Mouse (Mus musculus) embryonic facial prominence, embryonic 12.5 days (tissue): ENCODE data around the gene Bace2. TPM values are rescaled to one million over a fixed set of nuclear protein-coding genes. Genes with fewer than 3 reads are reported as not detected.

Source experiments
- ATAC-seq: fragments of 200-750 bp; cut with Nextera tagmentation; 2 replicates; pipeline ENCODE4 v1.8.0; 2017; ENCODE audit not compliant: insufficient number of reproducible peaks, insufficient read depth, low FRiP score, low TSS enrichment
- H3K27ac ChIP-seq: fragments of 300-500 bp; sonication (generic); 2 replicates; pipeline ENCODE4 v1.5.1; 2016; ENCODE audit warnings: mild to moderate bottlenecking
- H3K27me3 ChIP-seq: fragments of 300-500 bp; sonication (generic); 2 replicates; pipeline ENCODE4 v1.6.1; 2016; ENCODE audit warnings: mild to moderate bottlenecking, moderate library complexity
- H3K36me3 ChIP-seq: fragments of 300-500 bp; sonication (generic); 2 replicates; pipeline ENCODE4 v1.6.1; 2016; ENCODE audit warnings: mild to moderate bottlenecking
- H3K4me1 ChIP-seq: fragments of 300-500 bp; sonication (generic); 2 replicates; pipeline ENCODE4 v1.6.1; 2016
- H3K4me2 ChIP-seq: fragments of 300-500 bp; sonication (generic); replicated peaks from 2 replicates; pipeline ENCODE4 v1.6.1; 2016; ENCODE audit warnings: mild to moderate bottlenecking, moderate library complexity
- H3K4me3 ChIP-seq: fragments of 300-500 bp; sonication (generic); 2 replicates; pipeline ENCODE4 v1.5.1; 2016; ENCODE audit warnings: mild to moderate bottlenecking
- H3K9ac ChIP-seq: fragments of 300-500 bp; sonication (generic); 2 replicates; pipeline ENCODE4 v1.6.1; 2016; ENCODE audit warnings: mild to moderate bottlenecking, moderate library complexity
- H3K9me3 ChIP-seq: fragments of 300-500 bp; sonication (generic); 2 replicates; pipeline ENCODE4 v1.6.1; 2016; ENCODE audit warnings: mild to moderate bottlenecking, moderate library complexity
- WGBS: fragments of 180-500 bp; shearing (Covaris S2); methylation state at CpG from one replicate; pipeline ENCODE4 v1.1.7; 2016; 5-methylcytosine and 5-hydroxymethylcytosine counted together
- polyA plus RNA-seq: library from polyadenylated mRNA; unstranded; fragments of >200 nt; fragmentation: Nextera tagmentation; extraction: Ambion mirVana; gene quantifications from 2 replicates; pipeline ENCODE4 v1.2.1, GENCODE M21; 2016

Gene Bace2
- polyA plus RNA-seq, 1 experiment from 2014 or later = 7.2 TPM

DNA sequence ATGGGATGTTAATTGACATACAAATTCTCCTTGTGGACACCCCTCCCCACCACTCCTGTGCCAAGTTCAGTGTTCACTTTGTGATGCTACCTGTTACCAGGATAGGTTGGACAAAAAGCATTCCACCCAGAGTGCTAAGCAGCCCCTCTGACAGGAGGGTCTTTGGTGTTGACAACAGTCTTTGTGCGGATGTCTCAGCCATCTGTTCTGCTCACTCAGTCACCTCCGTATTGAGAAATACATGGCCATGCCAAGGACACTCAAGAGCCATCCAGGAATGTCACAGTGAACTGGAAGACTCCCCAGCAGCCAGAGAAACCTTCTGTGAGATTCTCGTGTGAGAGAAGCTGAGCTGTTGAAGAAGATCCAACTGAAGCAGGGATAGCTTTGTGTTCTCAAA is 81.6 kb downstream of the Bace2 start:
- no peaks in the 10 kb centered on the region for H3K36me3 ChIP-seq
- H3K4me3 ChIP-seq = no peak overlapping the region
- no peaks in the 10 kb centered on the region for H3K9me3 ChIP-seq
- no peaks in the 10 kb centered on the region for H3K4me1 ChIP-seq
- H3K9ac ChIP-seq = no peak overlapping the region
- no peak overlapping the region for H3K4me2 ChIP-seq
- H3K27ac ChIP-seq = no peak overlapping the region
- ATAC-seq = no peak
- 81% methylated on average over 3 of the region's 3 CpGs for WGBS
- H3K27me3 ChIP-seq = no peaks in the 10 kb centered on the region

DNA sequence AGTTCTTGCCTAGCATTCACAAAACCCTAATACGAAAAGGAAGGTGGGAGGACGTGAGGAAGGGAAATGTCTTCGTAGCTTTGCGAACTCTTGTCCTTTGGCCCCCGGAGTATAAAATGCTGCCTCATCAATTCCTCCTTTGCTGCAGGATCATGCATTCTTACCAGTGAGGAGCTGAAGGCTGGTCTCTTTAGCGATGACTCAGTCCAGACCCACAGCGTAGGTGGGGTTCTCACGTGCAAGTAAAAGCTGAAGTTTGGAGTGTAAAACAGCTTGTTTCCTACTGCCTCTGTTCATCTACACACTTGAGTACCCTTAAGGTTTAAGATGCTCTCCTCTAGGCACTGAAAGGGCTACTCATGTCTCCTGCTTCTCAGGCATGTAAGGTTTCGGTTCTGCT is 85.4 kb downstream of the Bace2 start:
- 87% methylated on average over 9 of the region's 9 CpGs for WGBS
- H3K27me3 ChIP-seq = no peaks in the 10 kb centered on the region
- H3K4me1 ChIP-seq = no peaks in the 10 kb centered on the region

DNA sequence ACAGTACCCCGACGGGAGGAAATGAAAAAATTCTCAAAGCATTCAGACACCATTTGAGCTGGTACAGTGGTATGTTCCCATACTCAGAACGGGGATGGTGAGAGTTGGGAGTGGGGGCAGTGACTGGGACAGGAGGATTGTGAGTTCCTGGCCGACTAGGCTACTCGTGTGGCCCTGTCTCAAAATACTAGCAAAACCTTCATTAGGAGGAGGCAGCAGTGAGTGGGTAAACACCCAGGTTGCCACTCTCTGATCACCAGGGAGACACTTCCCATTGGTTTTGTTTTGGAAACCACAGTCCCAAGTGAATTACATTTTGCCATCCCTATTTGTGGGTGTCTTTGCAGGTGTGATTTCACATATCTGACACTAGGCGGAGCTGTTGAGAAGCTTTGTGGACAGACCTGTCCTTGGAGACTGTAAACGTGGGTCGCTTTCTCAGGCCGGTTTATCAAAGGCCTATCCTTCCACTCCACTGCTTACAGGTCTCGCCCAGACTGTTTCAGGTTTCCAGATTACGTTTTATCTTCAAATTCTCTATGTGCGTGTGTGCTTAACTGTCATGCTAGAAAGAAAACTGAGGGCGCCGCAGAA is 87.2 kb downstream of the Bace2 start:
- Histone ChIP-seq H3K4me2 (no peak overlapping the region), H3K9ac (no peak overlapping the region), H3K4me1 (no peaks in the 10 kb centered on the region), H3K27me3 (no peaks in the 10 kb centered on the region), H3K36me3 (no peaks in the 10 kb centered on the region), H3K27ac (no peak overlapping the region), H3K4me3 (no peak overlapping the region), H3K9me3 (no peaks in the 10 kb centered on the region)
- 46% methylated on average over 14 of the region's 14 CpGs for WGBS
- ATAC-seq = no peak

More for the DNA sequence above, 85.4 kb downstream of the Bace2 start:
- Histone ChIP-seq H3K4me3 (no peak overlapping the region), H3K36me3 (no peaks in the 10 kb centered on the region), H3K27ac (no peak overlapping the region), H3K9ac (no peak overlapping the region), H3K4me2 (no peak overlapping the region), H3K9me3 (no peaks in the 10 kb centered on the region)
- ATAC-seq = no peak

DNA sequence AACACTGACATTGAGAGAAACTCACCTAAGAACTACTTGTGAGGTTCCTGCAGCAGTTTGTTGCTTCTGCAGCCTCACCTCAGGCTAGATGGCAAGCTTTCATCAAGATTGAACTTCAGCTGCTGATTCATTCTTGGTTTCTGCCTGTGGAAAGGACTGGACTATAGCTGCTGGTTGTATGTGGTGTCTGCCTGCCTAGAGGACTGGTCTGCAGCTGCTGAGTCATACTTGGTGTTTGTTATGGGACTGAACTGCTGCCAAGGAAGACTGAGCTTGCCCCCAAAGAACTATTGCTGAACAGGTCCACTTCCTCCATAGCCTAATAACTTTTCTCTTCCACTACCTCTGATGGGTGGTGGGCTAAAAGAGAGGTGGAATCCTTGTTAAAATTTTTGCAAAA is 90.8 kb downstream of the Bace2 start:
- Histone ChIP-seq H3K4me3 (no peak overlapping the region), H3K4me2 (no peak overlapping the region), H3K4me1 (no peaks in the 10 kb centered on the region), H3K36me3 (no peaks in the 10 kb centered on the region), H3K9ac (no peak overlapping the region), H3K9me3 (no peaks in the 10 kb centered on the region), H3K27ac (no peak overlapping the region), H3K27me3 (no peaks in the 10 kb centered on the region)
- ATAC-seq = no peak

DNA sequence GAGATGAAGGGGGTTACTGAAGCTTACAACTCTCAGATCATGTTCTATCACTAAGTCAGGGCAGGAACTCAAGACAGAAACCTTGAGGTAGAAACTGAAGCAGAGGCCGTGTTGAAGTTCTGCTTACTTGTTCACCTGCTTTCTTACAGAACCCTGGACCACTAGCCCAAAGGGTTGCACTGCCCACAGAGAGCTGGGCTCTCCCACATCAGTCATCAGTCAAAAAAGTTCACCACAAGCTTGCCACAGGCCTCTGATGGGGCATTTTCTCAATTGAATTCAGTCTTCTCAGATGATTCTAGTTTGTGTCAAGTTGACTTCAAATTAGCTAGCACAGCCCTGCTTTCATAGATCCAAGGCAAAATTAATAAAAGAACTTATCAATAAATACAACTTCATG is 103.3 kb downstream of the Bace2 start:
- no peak for ATAC-seq
- H3K27ac ChIP-seq = no peak overlapping the region
- peaks cover 8% of the 10 kb centered on the region; the same call in 1 of the 2 replicates for H3K4me1 ChIP-seq
- no peaks in the 10 kb centered on the region for H3K36me3 ChIP-seq
- 87% methylated on average over 1 of the region's 1 CpGs for WGBS
- no peak overlapping the region for H3K4me3 ChIP-seq
- no peaks in the 10 kb centered on the region for H3K9me3 ChIP-seq
- H3K4me2 ChIP-seq = no peak overlapping the region
- H3K27me3 ChIP-seq = no peaks in the 10 kb centered on the region
- H3K9ac ChIP-seq = no peak overlapping the region

DNA sequence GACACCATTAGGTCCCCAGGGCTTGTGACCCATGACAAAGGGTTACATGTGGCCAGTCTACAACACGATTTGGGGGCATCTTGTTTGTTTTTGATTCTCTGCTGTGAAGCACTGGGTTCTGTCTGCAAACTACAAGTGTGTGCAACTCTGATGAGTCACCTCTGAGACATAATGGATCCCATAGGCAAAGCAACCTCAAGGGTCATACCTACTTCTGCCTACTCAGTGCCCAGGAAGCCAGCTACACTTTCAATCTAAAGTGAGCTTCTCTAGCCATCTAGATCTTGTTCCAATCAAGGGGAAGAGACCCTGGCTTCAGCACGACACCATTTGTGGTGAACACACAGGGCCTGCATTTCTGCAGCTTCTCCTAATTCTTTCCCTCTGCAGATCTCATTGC is 104.7 kb downstream of the Bace2 start:
- 59% methylated on average over 2 of the region's 2 CpGs for WGBS
- Histone ChIP-seq H3K27me3 (no peaks in the 10 kb centered on the region), H3K36me3 (no peaks in the 10 kb centered on the region), H3K9ac (no peak overlapping the region), H3K4me1 (peaks cover 8% of the 10 kb centered on the region; the same call in 1 of the 2 replicates), H3K9me3 (no peaks in the 10 kb centered on the region), H3K4me3 (no peak overlapping the region), H3K27ac (no peak overlapping the region), H3K4me2 (no peak overlapping the region)
- ATAC-seq = no peak

DNA sequence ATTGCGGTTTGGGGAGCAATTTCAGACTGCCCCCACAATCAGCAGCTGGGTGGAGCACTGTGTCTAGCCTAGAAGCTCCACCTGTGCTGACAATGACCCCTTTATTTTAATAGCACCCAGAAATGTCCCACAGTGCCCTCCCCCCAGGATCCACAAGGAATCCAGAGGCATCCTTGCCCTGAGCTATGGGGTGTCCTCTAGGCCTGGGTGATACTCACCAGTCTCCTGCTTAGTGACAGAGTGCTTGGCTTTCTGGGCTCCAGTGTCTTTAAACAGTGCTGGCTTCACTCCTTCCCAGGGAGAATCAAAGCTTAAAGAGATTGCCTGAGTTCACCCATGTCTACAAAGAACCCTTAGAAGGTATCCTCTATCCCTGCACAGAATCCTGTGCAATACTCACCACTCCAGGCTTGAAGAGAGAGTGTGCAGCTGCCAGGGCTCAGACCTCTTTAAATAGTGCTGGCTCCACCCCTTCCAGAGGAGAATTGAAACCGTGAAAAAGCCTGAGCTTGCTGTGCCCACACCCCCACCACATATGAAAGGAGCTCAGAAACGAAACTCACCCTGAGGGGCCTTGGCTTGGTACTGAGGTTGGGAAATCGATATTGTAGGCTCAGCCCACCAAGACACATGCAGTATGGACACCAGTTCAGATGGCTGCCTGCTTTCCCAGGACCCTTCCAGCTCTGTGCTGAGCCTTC is 106.1 kb downstream of the Bace2 start, which contains the start of gene Mx1:
Gene Mx1 (minus strand): TSS at position 427 of the 701 bp plus-strand sequence.
- peaks cover 8% of the 10 kb centered on the region; the same call in 1 of the 2 replicates for H3K4me1 ChIP-seq
- 20% methylated on average over 4 of the region's 4 CpGs for WGBS
- H3K36me3 ChIP-seq = no peaks in the 10 kb centered on the region
- no peak within 1 kb of the TSS for H3K27ac ChIP-seq
- H3K9me3 ChIP-seq = no peaks in the 10 kb centered on the region
- H3K4me2 ChIP-seq = no peak within 1 kb of the TSS
- H3K9ac ChIP-seq = no peak within 1 kb of the TSS
- no peaks in the 10 kb centered on the region for H3K27me3 ChIP-seq
- no peak within 1 kb of the TSS for H3K4me3 ChIP-seq
- peak; percentile 69; the same call in 1 of the 2 replicates for ATAC-seq

DNA sequence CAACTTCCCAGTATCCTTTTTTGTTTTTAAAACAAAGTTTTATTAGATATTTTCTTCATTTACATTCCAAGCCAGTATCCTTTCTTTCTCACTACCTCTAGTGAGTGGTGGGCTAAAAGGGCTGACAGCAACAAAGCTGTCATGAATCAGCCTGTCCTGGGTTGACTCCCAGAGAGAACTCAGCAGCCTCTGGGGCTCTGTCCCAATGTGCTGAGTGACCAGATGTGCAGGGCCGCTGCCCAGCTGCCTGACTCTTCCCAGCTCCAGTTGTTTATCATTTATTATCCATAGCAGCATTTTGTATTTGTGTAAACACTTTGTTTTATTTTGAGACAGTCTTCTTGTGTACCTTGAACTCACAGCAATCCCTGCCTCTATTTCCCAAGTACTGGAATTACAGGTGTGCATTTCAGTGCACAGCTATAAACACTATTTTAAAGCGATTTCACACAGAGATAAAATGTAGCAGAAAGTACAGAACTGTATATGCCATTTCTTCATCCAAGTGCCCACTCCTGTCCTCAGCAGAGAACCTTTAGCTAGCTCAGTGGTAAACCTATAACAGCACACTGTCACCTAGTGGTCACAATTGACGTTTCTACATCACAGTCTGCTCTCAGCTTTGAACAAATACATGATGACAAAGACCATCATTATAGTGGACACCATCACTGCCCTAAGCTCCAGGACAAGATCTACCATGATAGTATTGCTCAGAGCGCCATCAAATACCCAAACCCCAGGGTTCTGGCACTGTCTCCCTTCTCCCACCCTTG is 109.8 kb downstream of the Bace2 start:
- Histone ChIP-seq H3K36me3 (no peaks in the 10 kb centered on the region), H3K4me2 (no peak overlapping the region), H3K4me3 (no peak overlapping the region), H3K9ac (no peak overlapping the region), H3K4me1 (peaks cover 8% of the 10 kb centered on the region; the same call in 1 of the 2 replicates), H3K27me3 (no peaks in the 10 kb centered on the region), H3K27ac (no peak overlapping the region), H3K9me3 (no peaks in the 10 kb centered on the region)
- 52% methylated on average over 4 of the region's 4 CpGs for WGBS
- ATAC-seq = no peak

DNA sequence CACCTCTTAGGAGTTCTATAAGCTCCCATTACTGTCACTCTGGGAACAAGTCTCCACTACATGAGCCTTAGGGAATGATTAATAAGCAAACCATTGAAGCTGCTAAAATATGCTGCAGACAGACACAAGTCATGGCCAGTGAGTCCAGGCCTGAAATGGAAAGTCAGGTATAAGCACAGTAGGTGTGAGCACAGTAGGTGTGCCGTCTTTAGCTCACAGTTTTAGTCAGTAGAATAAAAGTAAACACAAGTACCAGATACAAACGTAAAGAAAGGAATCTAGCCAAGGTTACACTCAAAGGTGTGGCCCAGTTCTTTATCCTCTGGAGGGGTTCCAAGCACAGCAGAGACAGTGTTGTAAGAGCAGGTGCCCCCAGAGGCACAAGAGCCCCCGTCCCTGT is 110.9 kb downstream of the Bace2 start:
- Histone ChIP-seq H3K9me3 (no peaks in the 10 kb centered on the region), H3K4me2 (no peak overlapping the region), H3K27ac (no peak overlapping the region), H3K36me3 (no peaks in the 10 kb centered on the region), H3K9ac (no peak overlapping the region), H3K4me1 (peaks cover 5% of the 10 kb centered on the region; the same call in 1 of the 2 replicates), H3K27me3 (no peaks in the 10 kb centered on the region), H3K4me3 (no peak overlapping the region)
- no peak for ATAC-seq
- WGBS = 73% methylated on average over 3 of the region's 3 CpGs

DNA sequence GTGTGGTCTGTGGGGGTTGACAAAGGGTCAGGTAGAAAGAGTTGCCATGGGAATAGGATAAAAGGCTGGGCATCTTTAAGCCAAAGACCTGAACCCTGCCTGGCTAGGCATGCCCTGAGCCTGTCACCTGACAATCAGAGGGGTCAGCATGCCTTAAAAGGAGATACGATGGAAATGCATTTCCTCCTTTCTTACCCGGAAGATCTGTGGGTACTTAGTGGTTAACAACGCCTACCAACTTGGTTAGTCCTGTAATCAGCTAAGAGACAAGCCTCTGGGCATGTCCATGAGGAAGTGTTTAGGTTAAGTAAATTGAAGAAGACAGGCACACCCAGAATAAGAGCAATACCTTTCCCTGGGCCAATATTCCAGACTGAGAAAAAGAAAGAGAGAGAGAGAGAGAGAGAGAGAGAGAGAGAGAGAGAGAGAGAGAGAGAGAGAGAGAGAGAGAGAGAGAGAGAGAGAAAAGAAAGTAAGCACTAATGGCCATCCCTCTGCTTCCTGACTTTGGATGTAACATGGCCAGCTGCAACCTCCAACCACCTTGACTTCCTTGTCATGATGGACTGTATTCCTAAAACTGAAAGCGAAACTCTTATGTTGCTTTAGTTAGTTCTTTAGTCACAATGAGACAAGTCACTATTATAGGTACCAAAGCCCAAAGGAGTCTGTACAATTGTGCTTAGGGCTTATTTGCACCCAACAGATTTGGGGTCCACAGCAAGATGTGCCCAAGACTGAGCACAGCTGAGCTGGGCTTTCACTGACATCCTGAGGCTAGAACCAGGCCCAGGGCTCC is 111.7 kb downstream of the Bace2 start:
- 78% methylated on average over 4 of the region's 4 CpGs for WGBS
- H3K9me3 ChIP-seq = no peaks in the 10 kb centered on the region
- H3K36me3 ChIP-seq = no peaks in the 10 kb centered on the region
- no peak overlapping the region for H3K4me2 ChIP-seq
- no peaks in the 10 kb centered on the region for H3K27me3 ChIP-seq
- H3K4me3 ChIP-seq = no peak overlapping the region
- no peak overlapping the region for H3K9ac ChIP-seq
- ATAC-seq = no peak
- H3K27ac ChIP-seq = no peak overlapping the region
- 0 out of 2 replicates have a peak, but pooled peaks cover 1% of the 10 kb centered on the region for H3K4me1 ChIP-seq

DNA sequence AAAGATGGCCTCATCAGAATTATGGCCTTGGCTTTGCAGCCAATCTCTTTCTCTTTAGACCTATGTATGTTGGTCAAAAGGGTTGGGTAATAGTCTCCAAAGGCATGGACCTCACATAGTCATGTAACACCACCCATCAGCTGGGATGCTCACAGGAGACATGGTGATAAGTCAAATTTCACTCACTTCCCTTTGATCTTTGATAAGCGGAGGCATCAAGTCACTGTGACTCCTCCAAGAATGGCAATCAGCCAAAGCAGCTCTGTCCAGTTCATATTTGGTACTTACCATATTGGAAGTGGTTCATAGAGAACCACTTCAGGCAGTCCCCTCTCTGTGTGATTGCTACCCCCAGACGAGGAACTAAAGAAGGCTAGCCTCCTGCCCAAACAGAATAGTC is 118.1 kb downstream of the Bace2 start:
- Histone ChIP-seq H3K4me2 (no peak overlapping the region), H3K4me1 (no peaks in the 10 kb centered on the region), H3K36me3 (no peaks in the 10 kb centered on the region), H3K9ac (no peak overlapping the region), H3K4me3 (no peak overlapping the region), H3K9me3 (no peaks in the 10 kb centered on the region), H3K27ac (no peak overlapping the region), H3K27me3 (no peaks in the 10 kb centered on the region)
- ATAC-seq = no peak
- 88% methylated on average over 2 of the region's 2 CpGs for WGBS
